Comparison of ENCODE assay signal across 9 mouse cellular contexts in the genomic region with DNA sequence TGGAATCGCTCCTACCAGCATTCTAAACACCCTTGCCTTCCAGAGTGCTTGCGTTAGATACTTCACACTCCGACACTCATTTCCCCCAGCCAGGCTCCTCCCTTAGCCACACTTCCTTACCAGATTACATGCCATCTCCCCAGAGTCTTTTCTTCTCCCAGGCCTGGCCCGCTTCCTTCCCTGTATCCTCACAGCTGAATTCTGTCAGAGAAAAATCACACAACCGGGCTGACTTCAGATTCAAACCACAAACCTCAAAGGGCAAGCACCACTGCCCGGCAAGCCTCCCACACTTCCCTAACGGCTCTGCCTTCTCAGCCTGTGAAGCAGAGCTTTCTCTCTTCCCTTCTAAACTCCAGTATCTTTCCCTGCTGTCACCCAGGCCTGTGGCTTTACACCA. TPM values are rescaled to one million over a fixed set of nuclear protein-coding genes. Genes with fewer than 3 reads are reported as not detected.
DNase-seq lines count a peak whose midpoint lies in the region; ATAC-seq and TF ChIP-seq lines count a peak whose summit lies in the region.
"Had no signal": no experiment of that assay in that cellular context is flagged by ENCODE, and none has a peak within 500 bp of the region (broad histone marks: within the 10 kb centered on the region; RNA-seq: fewer than 3 reads in every experiment).

No protein-coding gene starts in this region.

- H3K27me3 ChIP-seq in midbrain, embryonic 11.5 days (ENCODE audit: control insufficient read depth, insufficient read depth, low read length): no peaks in the 10 kb centered on the region
- no peaks in the 10 kb centered on the region for H3K27me3 ChIP-seq in midbrain, postnatal 0 days (ENCODE audit: insufficient read depth, low read length)
- no peaks in the 10 kb centered on the region for H3K27me3 ChIP-seq in kidney, embryonic 14.5 days (ENCODE audit: control insufficient read depth, insufficient read depth, low read length)

- WGBS in midbrain, embryonic 11.5 days: 81% methylated on average over 7 of the region's 7 CpGs
- WGBS in midbrain, postnatal 0 days: 61% methylated on average over 7 of the region's 7 CpGs
- 15% methylated on average over 7 of the region's 7 CpGs for WGBS in kidney, embryonic 14.5 days

- ATAC-seq in midbrain, embryonic 11.5 days (ENCODE audit: low FRiP score): no peak
- ATAC-seq in midbrain, postnatal 0 days (ENCODE audit: low FRiP score): no peak
- peak; percentile 41; the same call in 1 of the 2 replicates for ATAC-seq in kidney, embryonic 14.5 days (ENCODE audit: low FRiP score, low TSS enrichment)

- H3K27ac ChIP-seq in midbrain, embryonic 11.5 days (ENCODE audit: low read depth, low read length): no peak overlapping the region
- H3K27ac ChIP-seq in midbrain, postnatal 0 days (ENCODE audit: low read depth, low read length): no peak overlapping the region
- H3K27ac ChIP-seq in kidney, embryonic 14.5 days (ENCODE audit: low read depth, low read length): peak overlapping the region; percentile 66
- H3K27ac ChIP-seq: liver, embryonic 14.5 days had no signal

- H3K36me3 ChIP-seq in midbrain, embryonic 11.5 days (ENCODE audit: control insufficient read depth, insufficient read depth, low read length): no peaks in the 10 kb centered on the region
- no peaks in the 10 kb centered on the region for H3K36me3 ChIP-seq in midbrain, postnatal 0 days (ENCODE audit: insufficient read depth, low read length)
- peaks cover 5% of the 10 kb centered on the region; the same call in 1 of the 2 replicates for H3K36me3 ChIP-seq in kidney, embryonic 14.5 days (ENCODE audit: control insufficient read depth, insufficient read depth, low read length)

- DNase-seq in midbrain, embryonic 11.5 days (ENCODE audit: low spot score, missing footprints): peak; percentile 64
- no peak for DNase-seq in midbrain, postnatal 0 days (ENCODE audit: low spot score)
- DNase-seq in gastrocnemius, postnatal 25 days: peak; percentile 29
- peak; percentile 29 for DNase-seq in naive thymus-derived CD4-positive, alpha-beta T cell, adult 2 months (ENCODE audit: low read depth)
- no peak for DNase-seq in left cerebral cortex, adult 11 months (ENCODE audit: low spot score)
- DNase-seq in left cerebral cortex, postnatal 25 days (ENCODE audit: low spot score in 2 of 2): no peak
- no peak for DNase-seq in layer of hippocampus, adult 8-10 months (ENCODE audit: low spot score in 2 of 2)

- intact Hi-C loops in left cerebral cortex, postnatal 25 days (cut with DNase I): no loop called here

- no peak overlapping the region for H3K4me3 ChIP-seq in midbrain, embryonic 11.5 days (ENCODE audit: low read depth, low read length)
- H3K4me3 ChIP-seq in midbrain, postnatal 0 days (ENCODE audit: low read depth, low read length): no peak overlapping the region
- no peak overlapping the region for H3K4me3 ChIP-seq in kidney, embryonic 14.5 days (ENCODE audit: low read length)

- H3K4me2 ChIP-seq in midbrain, embryonic 11.5 days: no peak overlapping the region
- H3K4me2 ChIP-seq in midbrain, postnatal 0 days (ENCODE audit: low read depth, low read length, poor library complexity, severe bottlenecking): no peak overlapping the region
- peak overlapping the region; percentile 15; the same call in 1 of the 2 replicates for H3K4me2 ChIP-seq in kidney, embryonic 14.5 days (replicated peaks; ENCODE audit: low read depth, low read length)

- H3K9ac ChIP-seq in midbrain, embryonic 11.5 days (ENCODE audit: low read length): no peak overlapping the region
- H3K9ac ChIP-seq in midbrain, postnatal 0 days (replicated peaks; ENCODE audit: low read length, poor library complexity, severe bottlenecking): no peak overlapping the region
- H3K9ac ChIP-seq in kidney, embryonic 14.5 days (ENCODE audit: low read depth, low read length): no peak overlapping the region
- H3K9ac ChIP-seq: liver, embryonic 14.5 days had no signal

- peaks cover 9% of the 10 kb centered on the region for H3K4me1 ChIP-seq in midbrain, embryonic 11.5 days (ENCODE audit: control insufficient read depth, insufficient read depth, low read length)
- 0 out of 2 replicates have a peak, but pooled peaks cover 5% of the 10 kb centered on the region for H3K4me1 ChIP-seq in midbrain, postnatal 0 days (ENCODE audit: insufficient read depth, low read length)
- H3K4me1 ChIP-seq in kidney, embryonic 14.5 days (ENCODE audit: control insufficient read depth, insufficient read depth, low read length): peaks cover 25% of the 10 kb centered on the region

- no peaks in the 10 kb centered on the region for H3K9me3 ChIP-seq in midbrain, embryonic 11.5 days (ENCODE audit: control insufficient read depth, low read length)
- H3K9me3 ChIP-seq in midbrain, postnatal 0 days (ENCODE audit: low read length): no peaks in the 10 kb centered on the region
- H3K9me3 ChIP-seq in kidney, embryonic 14.5 days (ENCODE audit: control insufficient read depth, low read length): no peaks in the 10 kb centered on the region

- no peak for TF ChIP-seq CTCF in midbrain, postnatal 0 days (IDR thresholded peaks at IDR 0.05)

RNA-seq across cellular contexts. Expression of a gene that starts 4.7 kb away (rescaled TPM):
- 43.6 and 50.7 TPM in 2 replicates for polyA plus RNA-seq in midbrain, embryonic 11.5 days (2014; fragmentation: Nextera tagmentation; extraction: Ambion mirVana)
- 38.1 and 46.8 TPM in 2 replicates for total RNA-seq in midbrain, postnatal 0 days (2014; rRNA removed)
- polyA plus RNA-seq in midbrain, postnatal 0 days (2015; fragmentation: Nextera tagmentation; extraction: Ambion mirVana): 54.6 and 55.4 TPM in 2 replicates
- total RNA-seq in gastrocnemius, postnatal 25 days (2021): 10 to 100 TPM; 12.1 to 13.7 TPM
- 42.5 and 52.7 TPM in 2 replicates for polyA plus RNA-seq in kidney, embryonic 14.5 days (2014; fragmentation: Nextera tagmentation; extraction: Ambion mirVana)
- 10 to 100 TPM; 72.2 to 75.5 TPM for total RNA-seq in left cerebral cortex, postnatal 25 days (2021)
- total RNA-seq in layer of hippocampus, adult 8-10 months (2022): 10 to 100 TPM; 54.8 to 74.2 (median 64.4) TPM

RNA-seq across cellular contexts. Expression of a gene that starts 8.2 kb away (rescaled TPM):
- 0.23 and 0.30 TPM in 2 replicates for polyA plus RNA-seq in midbrain, embryonic 11.5 days (2014; fragmentation: Nextera tagmentation; extraction: Ambion mirVana)
- 0.24 TPM in 1 of 2 replicates, not detected in the other for total RNA-seq in midbrain, postnatal 0 days (2014; rRNA removed)
- polyA plus RNA-seq in midbrain, postnatal 0 days (2015; fragmentation: Nextera tagmentation; extraction: Ambion mirVana): 0.25 TPM in 1 of 2 replicates, not detected in the other
- total RNA-seq in gastrocnemius, postnatal 25 days (2021): under 1 TPM in 1 of 2 experiments, not detected in 1; 0.21 TPM
- 1.7 and 3.6 TPM in 2 replicates for polyA plus RNA-seq in kidney, embryonic 14.5 days (2014; fragmentation: Nextera tagmentation; extraction: Ambion mirVana)
- total RNA-seq in left cerebral cortex, postnatal 25 days (2021): not detected
- total RNA-seq in layer of hippocampus, adult 8-10 months (2022): not detected

RNA-seq across cellular contexts. Expression of a gene that starts 47.5 kb away (rescaled TPM):
- polyA plus RNA-seq in midbrain, embryonic 11.5 days (2014; fragmentation: Nextera tagmentation; extraction: Ambion mirVana): 128 and 131 TPM in 2 replicates
- 201 and 269 TPM in 2 replicates for total RNA-seq in midbrain, postnatal 0 days (2014; rRNA removed)
- 232 and 238 TPM in 2 replicates for polyA plus RNA-seq in midbrain, postnatal 0 days (2015; fragmentation: Nextera tagmentation; extraction: Ambion mirVana)
- total RNA-seq in gastrocnemius, postnatal 25 days (2021): 10 to 100 TPM; 19.6 to 22.4 TPM
- polyA plus RNA-seq in kidney, embryonic 14.5 days (2014; fragmentation: Nextera tagmentation; extraction: Ambion mirVana): 45.5 and 65.2 TPM in 2 replicates
- total RNA-seq in left cerebral cortex, postnatal 25 days (2021): 100 to 1,000 TPM; 152 to 154 TPM
- total RNA-seq in layer of hippocampus, adult 8-10 months (2022): 100 to 1,000 TPM; 106 to 118 (median 114) TPM

Comparison
In these comparisons a context has a peak if more than half of its experiments do, and no peak if none do; other contexts are left out.
1. DNase-seq: peak in midbrain, embryonic 11.5 days (single experiment), gastrocnemius, postnatal 25 days (single experiment) and naive thymus-derived CD4-positive, alpha-beta T cell, adult 2 months (single experiment); none in midbrain, postnatal 0 days (single experiment), left cerebral cortex, adult 11 months (single experiment), left cerebral cortex, postnatal 25 days (0 of 2) and layer of hippocampus, adult 8-10 months (0 of 2).